Mouse (Mus musculus) central nervous system, embryonic 18 days (tissue): ENCODE data around the gene Tldc2. TPM values are rescaled to one million over a fixed set of nuclear protein-coding genes. Genes with fewer than 3 reads are reported as not detected.

ENCODE experiments used
- polyA plus RNA-seq: library from polyadenylated mRNA; depleted of rRNA; stranded (reverse); fragments of >200 nt; gene quantifications from 2 replicates; pipeline ENCODE4 v1.2.3, GENCODE M21; 2012; rRNA removed

Tldc2 gene
- polyA plus RNA-seq: 0.17 and 0.36 TPM in 2 replicates

GRCm38 (mm10) chr2:157086796-157087195 lies at the start of gene Tldc2:
TSS of gene Tldc2 (plus strand) at chr2:157087055.

GRCm38 (mm10) chr2:157078793-157079700 lies 7.8 kb upstream of the Tldc2 start, which contains the start of gene Soga1:
TSS of gene Soga1 (minus strand) at chr2:157079254.

GRCm38 (mm10) chr2:157135014-157135413 lies 48.2 kb downstream of the Tldc2 start, which contains the start of gene Samhd1:
TSS of gene Samhd1 (minus strand) at chr2:157135265.

Other genes with a start within 250 kb of the Tldc2 start
- gene Tgif2, start 247.0 kb upstream of the Tldc2 start, polyA plus RNA-seq: 10.3 and 13.2 TPM in 2 replicates
- 3.6 and 4.4 TPM in 2 replicates for gene 4930518I15Rik, start 229.1 kb upstream of the Tldc2 start, polyA plus RNA-seq
- 123 and 131 TPM in 2 replicates for gene Rab5if, start 223.9 kb upstream of the Tldc2 start, polyA plus RNA-seq
- 0.07 and 0.08 TPM in 2 replicates for gene Sla2, start 199.9 kb upstream of the Tldc2 start, polyA plus RNA-seq
- gene Ndrg3, start 95.0 kb upstream of the Tldc2 start, polyA plus RNA-seq: 226 and 247 TPM in 2 replicates
- 8.2 and 9.5 TPM in 2 replicates for gene Dsn1, start 79.9 kb upstream of the Tldc2 start, polyA plus RNA-seq
- gene Soga1, start 7.8 kb upstream of the Tldc2 start, polyA plus RNA-seq: 16.8 and 20.8 TPM in 2 replicates
- gene Samhd1, start 48.2 kb downstream of the Tldc2 start, polyA plus RNA-seq: 16.5 and 17.1 TPM in 2 replicates
- gene Rbl1, start 117.5 kb downstream of the Tldc2 start, polyA plus RNA-seq: 6.2 and 6.9 TPM in 2 replicates
- 180 and 183 TPM in 2 replicates for gene Rpn2, start 192.0 kb downstream of the Tldc2 start, polyA plus RNA-seq
- 0.32 and 0.36 TPM in 2 replicates for gene Mroh8, start 192.5 kb downstream of the Tldc2 start, polyA plus RNA-seq